Mouse (Mus musculus): ENCODE measurements around the gene Spin2d. TPM values are rescaled to one million over a fixed set of nuclear protein-coding genes. Genes with fewer than 3 reads are reported as not detected.
"Not testable (repeated sequence)": the region's sequence is repeated elsewhere in the genome, so short reads cannot be mapped to it uniquely, and the experiment has no call there.

Spin2d gene
- not detected in 2 replicates for polyA plus RNA-seq (2015; fragmentation: Nextera tagmentation; extraction: Ambion mirVana)

GRCm38 (mm10) chrX:73176889-73177288, at the start of gene Spin2d:
Gene Spin2d, minus strand, starts transcription at chrX:73176989.
- not testable (repeated sequence) for H3K4me2 ChIP-seq (ENCODE audit: low read depth, low read length); H3K9me3 ChIP-seq (ENCODE audit: control insufficient read depth, low read length); H3K4me3 ChIP-seq (ENCODE audit: low read length); H3K4me1 ChIP-seq (replicated peaks; ENCODE audit: control insufficient read depth, insufficient read depth, low read length); H3K27me3 ChIP-seq (ENCODE audit: control insufficient read depth, insufficient read depth, low read depth, low read length); ATAC-seq (ENCODE audit: low read depth); H3K27ac ChIP-seq (ENCODE audit: low read length); H3K36me3 ChIP-seq (ENCODE audit: control insufficient read depth, insufficient read depth, low read length); H3K9ac ChIP-seq (ENCODE audit: low read length)
- WGBS, result 58% methylated on average over 6 of the region's 15 CpGs

- no peak for ATAC-seq (ENCODE audit: low read depth)
- Histone ChIP-seq H3K27me3 (ENCODE audit: control insufficient read depth, insufficient read depth, low read depth, low read length) (no peaks in the 10 kb centered on the region), H3K4me2 (ENCODE audit: low read depth, low read length) (no peak overlapping the region), H3K4me3 (ENCODE audit: low read length) (no peak overlapping the region), H3K36me3 (ENCODE audit: control insufficient read depth, insufficient read depth, low read length) (no peaks in the 10 kb centered on the region), H3K4me1 (replicated peaks; ENCODE audit: control insufficient read depth, insufficient read depth, low read length) (no peaks in the 10 kb centered on the region), H3K27ac (ENCODE audit: low read length) (no peak overlapping the region), H3K9me3 (ENCODE audit: control insufficient read depth, low read length) (no peaks in the 10 kb centered on the region), H3K9ac (ENCODE audit: low read length) (no peak overlapping the region)
- 50% methylated on average over 1 of the region's 1 CpGs for WGBS
These were observed 48.6 kb upstream of the Spin2d start for GRCm38 (mm10) chrX:73225365-73225764.

GRCm38 (mm10) chrX:73213819-73214564, 37.2 kb upstream of the Spin2d start, which contains the start of gene Xlr4b:
Gene Xlr4b, plus strand, starts transcription at chrX:73214333.
- WGBS, result 71% methylated on average over 15 of the region's 19 CpGs
- not testable (repeated sequence) for H3K4me1 ChIP-seq (replicated peaks; ENCODE audit: control insufficient read depth, insufficient read depth, low read length)

GRCm38 (mm10) chrX:73191934-73192333, 15.1 kb upstream of the Spin2d start, which contains the start of gene Xlr3b:
Gene Xlr3b, plus strand, starts transcription at chrX:73192207.
- not testable (repeated sequence) for H3K4me3 ChIP-seq (ENCODE audit: low read length); H3K36me3 ChIP-seq (ENCODE audit: control insufficient read depth, insufficient read depth, low read length); H3K4me2 ChIP-seq (ENCODE audit: low read depth, low read length); H3K27me3 ChIP-seq (ENCODE audit: control insufficient read depth, insufficient read depth, low read depth, low read length); H3K9ac ChIP-seq (ENCODE audit: low read length); H3K27ac ChIP-seq (ENCODE audit: low read length); H3K9me3 ChIP-seq (ENCODE audit: control insufficient read depth, low read length); H3K4me1 ChIP-seq (replicated peaks; ENCODE audit: control insufficient read depth, insufficient read depth, low read length)
- ATAC-seq (ENCODE audit: low read depth), result peak; percentile 45; the same call in 1 of the 2 replicates
- 79% methylated on average over 9 of the region's 12 CpGs for WGBS

More at GRCm38 (mm10) chrX:73213819-73214564, 37.2 kb upstream of the Spin2d start, which contains the start of gene Xlr4b:
- not testable (repeated sequence) for H3K4me2 ChIP-seq (ENCODE audit: low read depth, low read length); H3K4me3 ChIP-seq (ENCODE audit: low read length); H3K27me3 ChIP-seq (ENCODE audit: control insufficient read depth, insufficient read depth, low read depth, low read length); H3K9ac ChIP-seq (ENCODE audit: low read length); H3K9me3 ChIP-seq (ENCODE audit: control insufficient read depth, low read length); ATAC-seq (ENCODE audit: low read depth); H3K36me3 ChIP-seq (ENCODE audit: control insufficient read depth, insufficient read depth, low read length); H3K27ac ChIP-seq (ENCODE audit: low read length)

- not testable (repeated sequence) for ATAC-seq (ENCODE audit: low read depth); H3K9ac ChIP-seq (ENCODE audit: low read length); H3K4me3 ChIP-seq (ENCODE audit: low read length); H3K4me1 ChIP-seq (replicated peaks; ENCODE audit: control insufficient read depth, insufficient read depth, low read length); H3K27me3 ChIP-seq (ENCODE audit: control insufficient read depth, insufficient read depth, low read depth, low read length); H3K27ac ChIP-seq (ENCODE audit: low read length); H3K4me2 ChIP-seq (ENCODE audit: low read depth, low read length); H3K9me3 ChIP-seq (ENCODE audit: control insufficient read depth, low read length); H3K36me3 ChIP-seq (ENCODE audit: control insufficient read depth, insufficient read depth, low read length)
- WGBS, result no CpG with 5 or more reads among the region's 7 CpGs
These were observed 27.4 kb downstream of the Spin2d start, which contains the start of gene DXBay18 for GRCm38 (mm10) chrX:73149350-73149749. Gene DXBay18, minus strand, starts transcription at chrX:73149450.

- no CpG with 5 or more reads among the region's 20 CpGs for WGBS
- not testable (repeated sequence) for H3K4me2 ChIP-seq (ENCODE audit: low read depth, low read length); H3K27ac ChIP-seq (ENCODE audit: low read length); H3K4me3 ChIP-seq (ENCODE audit: low read length); H3K9ac ChIP-seq (ENCODE audit: low read length); ATAC-seq (ENCODE audit: low read depth); H3K4me1 ChIP-seq (replicated peaks; ENCODE audit: control insufficient read depth, insufficient read depth, low read length); H3K36me3 ChIP-seq (ENCODE audit: control insufficient read depth, insufficient read depth, low read length); H3K27me3 ChIP-seq (ENCODE audit: control insufficient read depth, insufficient read depth, low read depth, low read length); H3K9me3 ChIP-seq (ENCODE audit: control insufficient read depth, low read length)
These were observed 28.3 kb downstream of the Spin2d start, which contains the start of gene Xlr5b for GRCm38 (mm10) chrX:73148496-73148895. Gene Xlr5b, plus strand, starts transcription at chrX:73148796.

GRCm38 (mm10) chrX:73143218-73143618, 33.6 kb downstream of the Spin2d start:
- not testable (repeated sequence) for H3K4me1 ChIP-seq (replicated peaks; ENCODE audit: control insufficient read depth, insufficient read depth, low read length); H3K4me3 ChIP-seq (ENCODE audit: low read length); H3K9me3 ChIP-seq (ENCODE audit: control insufficient read depth, low read length); H3K27me3 ChIP-seq (ENCODE audit: control insufficient read depth, insufficient read depth, low read depth, low read length); H3K9ac ChIP-seq (ENCODE audit: low read length); H3K27ac ChIP-seq (ENCODE audit: low read length); H3K4me2 ChIP-seq (ENCODE audit: low read depth, low read length); H3K36me3 ChIP-seq (ENCODE audit: control insufficient read depth, insufficient read depth, low read length)
- peak; percentile 31; the same call in 1 of the 2 replicates for ATAC-seq (ENCODE audit: low read depth)
- no CpG with 5 or more reads among the region's 7 CpGs for WGBS

Other genes starting within 250 kb of the Spin2d start
- gene Zfp185, start 189.7 kb downstream of the Spin2d start, polyA plus RNA-seq (2015; fragmentation: Nextera tagmentation; extraction: Ambion mirVana), result 8.7 and 10.1 TPM in 2 replicates
- not detected in 2 replicates for gene Pnma5, start 139.9 kb downstream of the Spin2d start, polyA plus RNA-seq (2015; fragmentation: Nextera tagmentation; extraction: Ambion mirVana)
- 0.10 and 0.15 TPM in 2 replicates for gene Pnma3, start 112.2 kb downstream of the Spin2d start, polyA plus RNA-seq (2015; fragmentation: Nextera tagmentation; extraction: Ambion mirVana)
- 1.6 and 2.7 TPM in 2 replicates for gene Xlr4a, start 94.5 kb downstream of the Spin2d start, polyA plus RNA-seq (2015; fragmentation: Nextera tagmentation; extraction: Ambion mirVana)
- 2.4 and 4.6 TPM in 2 replicates for gene Xlr3a, start 79.9 kb downstream of the Spin2d start, polyA plus RNA-seq (2015; fragmentation: Nextera tagmentation; extraction: Ambion mirVana)
- gene Gm14685, start 59.9 kb downstream of the Spin2d start, polyA plus RNA-seq (2015; fragmentation: Nextera tagmentation; extraction: Ambion mirVana), result not detected in 2 replicates
- gene Xlr5b, start 28.2 kb downstream of the Spin2d start, polyA plus RNA-seq (2015; fragmentation: Nextera tagmentation; extraction: Ambion mirVana), result not detected in 2 replicates
- gene DXBay18, start 27.5 kb downstream of the Spin2d start, polyA plus RNA-seq (2015; fragmentation: Nextera tagmentation; extraction: Ambion mirVana), result not detected in 2 replicates
- gene Xlr3b, start 15.2 kb upstream of the Spin2d start, polyA plus RNA-seq (2015; fragmentation: Nextera tagmentation; extraction: Ambion mirVana), result 8.4 and 10.6 TPM in 2 replicates
- 0.65 and 1.3 TPM in 2 replicates for gene Xlr4b, start 37.3 kb upstream of the Spin2d start, polyA plus RNA-seq (2015; fragmentation: Nextera tagmentation; extraction: Ambion mirVana)
- gene F8a, start 51.3 kb upstream of the Spin2d start, polyA plus RNA-seq (2015; fragmentation: Nextera tagmentation; extraction: Ambion mirVana), result 10.5 TPM in 2 replicates
- 0.24 and 0.83 TPM in 2 replicates for gene Xlr4c, start 66.1 kb upstream of the Spin2d start, polyA plus RNA-seq (2015; fragmentation: Nextera tagmentation; extraction: Ambion mirVana)
- gene Xlr3c, start 88.4 kb upstream of the Spin2d start, polyA plus RNA-seq (2015; fragmentation: Nextera tagmentation; extraction: Ambion mirVana), result not detected in 2 replicates
- gene Xlr5a, start 116.0 kb upstream of the Spin2d start, polyA plus RNA-seq (2015; fragmentation: Nextera tagmentation; extraction: Ambion mirVana), result 0.24 TPM in 1 of 2 replicates, not detected in the other
- gene Xlr5c, start 116.0 kb upstream of the Spin2d start, polyA plus RNA-seq (2015; fragmentation: Nextera tagmentation; extraction: Ambion mirVana), result not detected in 2 replicates
- not detected in 2 replicates for gene Gm45015, start 159.9 kb upstream of the Spin2d start, polyA plus RNA-seq (2015; fragmentation: Nextera tagmentation; extraction: Ambion mirVana)
- gene Zfp275, start 165.6 kb upstream of the Spin2d start, polyA plus RNA-seq (2015; fragmentation: Nextera tagmentation; extraction: Ambion mirVana), result 12.9 and 13.8 TPM in 2 replicates
- gene Gm18336, start 221.7 kb upstream of the Spin2d start, polyA plus RNA-seq (2015; fragmentation: Nextera tagmentation; extraction: Ambion mirVana), result not detected in 2 replicates
- gene Zfp92, start 234.1 kb upstream of the Spin2d start, polyA plus RNA-seq (2015; fragmentation: Nextera tagmentation; extraction: Ambion mirVana), result 0.13 and 0.14 TPM in 2 replicates

Measured in lung, embryonic 16.5 days (tissue).